Mouse (Mus musculus): ENCODE results near the gene Hoxc9. TPM values are rescaled to one million over a fixed set of nuclear protein-coding genes. Genes with fewer than 3 reads are reported as not detected.

Hoxc9 gene
- total and polyA plus RNA-seq, 3 experiments = 0.12 to 0.26 TPM; not detected in 1

- no peak for DNase-seq (ENCODE audit: extremely low read depth)
- Histone ChIP-seq H3K4me1 (ENCODE audit: control insufficient read depth in 1 of 2, insufficient read depth in 2 of 2) (no peaks in the 10 kb centered on the region), H3K27me3 (replicated peaks) (peaks cover 98% of the 10 kb centered on the region), H3K36me3 (replicated peaks in 1 of 2; ENCODE audit: control insufficient read depth in 1 of 2, insufficient read depth in 1 of 2, low read length in 1 of 2) (no peaks in the 10 kb centered on the region), H3K4me3 (replicated peaks in 1 of 3; ENCODE audit: low read depth in 2 of 3, low read length in 2 of 3, poor library complexity in 1 of 3) (no peak overlapping the region), H3K4me2 (ENCODE audit: insufficient read depth, low read depth, poor library complexity, severe bottlenecking) (no peak overlapping the region), H3K9me3 (replicated peaks; ENCODE audit: low read length) (no peaks in the 10 kb centered on the region), H3K79me2 (replicated peaks; ENCODE audit: control insufficient read depth, extremely low read depth, insufficient read depth, poor library complexity, severe bottlenecking) (no peaks in the 10 kb centered on the region), H3K9ac (ENCODE audit: insufficient read depth, low read depth) (no peak overlapping the region), H3K27ac (ENCODE audit: insufficient read depth, low read depth) (no peak overlapping the region)
- dilution Hi-C loops (cut with MboI; ENCODE audit: extremely low pct_ligation_motif_present, extremely low pct_unique_long_range_greater_than_20kb, low sequenced_read_pairs) = no loop called here
- TF ChIP-seq MXI1 (IDR thresholded peaks at IDR 0.05; ENCODE audit: low read depth, low read length) = no peak
- no peak for TF ChIP-seq MYC (IDR thresholded peaks at IDR 0.05; ENCODE audit: low read depth, low read length)
- TF ChIP-seq BHLHE40 (IDR thresholded peaks at IDR 0.05; ENCODE audit: low read depth, low read length) = no peak
- in situ Hi-C loops (cut with MboI; ENCODE audit: low pct_ligation_motif_present, low pct_unique_long_range_greater_than_20kb, low sequenced_read_pairs) = no loop called here
Observed at GRCm38 (mm10) chr15:102948842-102949241, 27.4 kb upstream of the Hoxc9 start.

- in situ Hi-C loops (cut with MboI; ENCODE audit: low pct_ligation_motif_present, low pct_unique_long_range_greater_than_20kb, low sequenced_read_pairs) = no loop called here
- Histone ChIP-seq H3K4me1 (ENCODE audit: control insufficient read depth in 1 of 2, insufficient read depth in 2 of 2) (no peaks in the 10 kb centered on the region), H3K27me3 (replicated peaks) (peaks cover 97% of the 10 kb centered on the region), H3K9me3 (replicated peaks; ENCODE audit: low read length) (no peaks in the 10 kb centered on the region), H3K4me3 (replicated peaks in 1 of 3; ENCODE audit: low read depth in 2 of 3, low read length in 2 of 3, poor library complexity in 1 of 3) (no peak overlapping the region), H3K9ac (ENCODE audit: insufficient read depth, low read depth) (no peak overlapping the region), H3K4me2 (ENCODE audit: insufficient read depth, low read depth, poor library complexity, severe bottlenecking) (no peak overlapping the region), H3K27ac (ENCODE audit: insufficient read depth, low read depth) (no peak overlapping the region), H3K79me2 (replicated peaks; ENCODE audit: control insufficient read depth, extremely low read depth, insufficient read depth, poor library complexity, severe bottlenecking) (no peaks in the 10 kb centered on the region), H3K36me3 (replicated peaks in 1 of 2; ENCODE audit: control insufficient read depth in 1 of 2, insufficient read depth in 1 of 2, low read length in 1 of 2) (no peaks in the 10 kb centered on the region)
- DNase-seq (ENCODE audit: extremely low read depth) = no peak
- TF ChIP-seq RCOR1 (conservative IDR thresholded peaks at IDR 0.05; ENCODE audit: low read depth, low read length) = no peak
- TF ChIP-seq MYC (IDR thresholded peaks at IDR 0.05; ENCODE audit: low read depth, low read length) = no peak
- no peak for TF ChIP-seq NELFE (IDR thresholded peaks at IDR 0.05; ENCODE audit: low read depth, low read length)
- TF ChIP-seq USF1 (IDR thresholded peaks at IDR 0.05; ENCODE audit: low read depth, low read length) = no peak
- no peak for TF ChIP-seq MAFK (IDR thresholded peaks at IDR 0.05; ENCODE audit: insufficient replicate concordance, low read length)
- no peak for TF ChIP-seq PAX5 (IDR thresholded peaks at IDR 0.05; ENCODE audit: low read length)
- dilution Hi-C loops (cut with MboI; ENCODE audit: extremely low pct_ligation_motif_present, extremely low pct_unique_long_range_greater_than_20kb, low sequenced_read_pairs) = no loop called here
Observed at GRCm38 (mm10) chr15:102949696-102950095, 26.5 kb upstream of the Hoxc9 start.

GRCm38 (mm10) chr15:102950877-102951276 lies 25.4 kb upstream of the Hoxc9 start:
- H3K4me1 ChIP-seq (ENCODE audit: control insufficient read depth in 1 of 2, insufficient read depth in 2 of 2) = no peaks in the 10 kb centered on the region
- dilution Hi-C loops (cut with MboI; ENCODE audit: extremely low pct_ligation_motif_present, extremely low pct_unique_long_range_greater_than_20kb, low sequenced_read_pairs) = no loop called here
- H3K27ac ChIP-seq (ENCODE audit: insufficient read depth, low read depth) = no peak overlapping the region
- in situ Hi-C loops (cut with MboI; ENCODE audit: low pct_ligation_motif_present, low pct_unique_long_range_greater_than_20kb, low sequenced_read_pairs) = no loop called here
- H3K4me3 ChIP-seq (replicated peaks in 1 of 3; ENCODE audit: low read depth in 2 of 3, low read length in 2 of 3, poor library complexity in 1 of 3) = no peak overlapping the region
- TF ChIP-seq JUN (IDR thresholded peaks at IDR 0.05; ENCODE audit: insufficient read depth, low read depth, low read length) (no peak), MAX (IDR thresholded peaks at IDR 0.05; ENCODE audit: low read length) (no peak), ETS1 (conservative IDR thresholded peaks at IDR 0.05; ENCODE audit: low read depth, low read length) (no peak), GABPA (IDR thresholded peaks at IDR 0.05; ENCODE audit: insufficient replicate concordance, low read depth, low read length) (no peak), POLR2AphosphoS2 (IDR thresholded peaks at IDR 0.05; ENCODE audit: low read depth, low read length) (no peak), ZNF384 (IDR thresholded peaks at IDR 0.05; ENCODE audit: low read depth, low read length) (no peak)
- H3K9me3 ChIP-seq (replicated peaks; ENCODE audit: low read length) = peaks cover 2% of the 10 kb centered on the region
- H3K27me3 ChIP-seq (replicated peaks) = peaks cover 96% of the 10 kb centered on the region
- no peak overlapping the region for H3K4me2 ChIP-seq (ENCODE audit: insufficient read depth, low read depth, poor library complexity, severe bottlenecking)
- no peak overlapping the region for H3K9ac ChIP-seq (ENCODE audit: insufficient read depth, low read depth)
- DNase-seq (ENCODE audit: extremely low read depth) = no peak
- H3K79me2 ChIP-seq (replicated peaks; ENCODE audit: control insufficient read depth, extremely low read depth, insufficient read depth, poor library complexity, severe bottlenecking) = no peaks in the 10 kb centered on the region
- no peaks in the 10 kb centered on the region for H3K36me3 ChIP-seq (replicated peaks in 1 of 2; ENCODE audit: control insufficient read depth in 1 of 2, insufficient read depth in 1 of 2, low read length in 1 of 2)

All from CH12.LX (cell line).